Mouse (Mus musculus): Measurements from ENCODE around the gene Eya2.
A peak's percentile ranks its signal among the peaks of the same experiment; 100 is the strongest.

The Eya2 gene

DNA sequence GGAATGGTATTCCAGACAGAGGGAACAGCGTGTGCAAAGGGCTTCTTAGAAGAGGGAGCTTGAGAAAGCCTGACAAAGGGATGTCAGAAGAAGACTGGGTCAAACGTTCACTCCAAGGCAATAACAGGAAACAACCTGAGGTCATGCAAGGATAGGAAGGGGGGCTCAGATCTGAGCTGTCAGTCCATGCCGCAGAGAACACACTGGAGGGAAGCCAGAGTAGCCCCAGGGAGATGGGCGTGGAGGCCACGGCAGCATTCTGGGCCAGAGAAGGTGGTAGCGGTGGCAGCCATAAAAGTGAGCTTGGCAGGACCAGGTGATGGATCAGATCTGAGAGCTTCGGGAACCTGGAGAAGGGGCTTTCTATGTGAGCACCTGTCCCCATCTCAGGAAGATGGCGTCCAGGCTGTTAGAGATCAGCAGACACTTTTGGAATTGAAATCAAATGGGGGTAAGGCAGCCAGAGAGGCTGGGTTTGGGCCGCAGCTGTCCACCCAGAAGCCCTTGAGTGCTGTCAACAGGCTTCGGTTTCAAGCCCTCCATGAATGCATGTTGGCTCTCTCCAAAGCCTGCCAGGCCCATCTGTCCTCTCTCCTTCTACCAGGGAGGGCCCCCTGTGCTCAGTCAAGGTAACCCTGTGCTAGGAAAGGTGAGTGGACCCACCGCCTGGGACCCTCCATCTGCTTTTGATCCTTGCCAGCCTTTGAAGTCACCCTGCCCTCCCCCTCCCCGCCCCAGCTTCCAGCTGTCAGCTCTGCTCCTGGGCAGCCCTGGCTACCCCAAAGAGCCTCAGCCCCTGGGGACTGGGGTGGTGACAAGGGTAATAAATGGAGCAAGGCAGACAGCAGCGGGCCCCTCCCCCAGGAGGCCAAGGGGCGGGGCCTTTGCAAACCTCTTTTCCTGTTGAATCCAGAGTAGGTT is 58.4 kb downstream of the Eya2 start:
- DNase-seq = peak; percentile 29

DNA sequence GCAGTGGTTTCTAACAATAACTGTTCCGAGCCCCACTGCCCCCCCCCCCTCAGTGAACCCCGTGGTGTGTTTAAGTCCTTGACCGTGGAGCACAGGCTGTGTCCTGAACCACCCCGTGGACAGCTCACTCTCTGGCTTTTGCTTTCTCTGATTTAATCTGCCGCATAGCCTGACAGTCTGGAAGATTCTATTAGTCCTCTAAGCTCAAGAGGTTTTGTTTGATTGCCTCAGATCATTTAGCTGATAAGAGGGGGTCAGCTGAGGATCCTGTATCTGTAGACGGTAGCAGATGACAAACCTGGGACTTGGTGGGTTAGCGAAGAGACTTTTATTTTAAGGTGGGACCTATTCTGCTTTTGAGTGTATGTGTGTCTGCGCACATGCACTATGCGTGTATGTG is 59.3 kb downstream of the Eya2 start:
- DNase-seq = no peak

DNA sequence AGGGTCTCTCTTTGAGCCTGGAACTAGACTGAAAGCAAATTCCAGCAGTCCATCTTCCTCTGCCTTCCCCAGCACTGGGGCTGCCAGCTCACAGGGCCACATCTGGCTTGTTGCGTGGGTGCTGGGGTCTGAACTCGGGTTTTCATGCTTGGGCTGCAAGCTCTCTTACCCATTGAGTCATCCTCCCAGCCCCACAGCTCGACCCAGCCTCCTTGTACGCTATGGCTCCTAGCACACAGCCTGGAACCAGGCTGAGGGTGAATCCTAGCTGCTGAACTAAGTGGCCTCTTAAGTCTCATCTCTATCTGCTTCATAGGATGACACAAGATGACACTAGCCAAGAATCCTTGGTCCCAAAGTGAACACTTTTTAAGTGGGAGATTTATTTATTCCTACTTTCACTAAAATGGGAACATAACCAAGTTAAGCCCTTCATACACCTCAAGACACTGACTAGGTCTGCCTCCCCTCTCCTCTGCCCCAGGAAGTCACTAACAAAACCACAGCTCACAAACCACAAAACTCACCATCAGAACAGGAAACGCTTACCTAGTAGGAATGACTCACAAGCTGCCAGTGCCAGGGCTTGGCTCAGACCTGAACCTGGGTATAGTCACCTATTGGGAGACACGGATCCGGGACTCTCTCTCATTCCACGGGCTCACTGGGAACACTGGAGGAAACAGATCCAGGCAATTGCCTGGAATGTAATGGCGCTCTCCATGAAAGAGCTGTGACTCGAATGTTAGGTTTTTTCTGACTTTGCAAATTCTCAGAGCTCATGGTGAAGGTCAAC is 60.1 kb downstream of the Eya2 start:
- DNase-seq = no peak

DNA sequence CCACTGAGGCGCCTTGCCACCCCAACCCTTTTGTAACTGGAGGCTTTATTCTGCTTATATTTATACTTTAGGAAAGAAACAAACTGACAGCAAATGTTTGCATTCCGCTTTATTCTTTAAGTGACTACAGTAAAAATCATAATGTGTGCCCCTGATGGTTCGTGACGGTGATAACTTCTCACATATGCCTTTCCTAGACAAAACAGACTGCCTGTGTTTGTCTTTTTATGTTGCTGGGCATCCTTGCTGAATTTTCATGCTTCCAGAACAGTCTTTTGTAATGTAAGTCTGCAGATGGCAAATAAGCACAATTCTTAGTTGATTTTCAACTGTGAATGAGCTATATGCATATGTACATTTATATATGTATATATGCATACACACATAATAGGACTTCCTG is 61.7 kb downstream of the Eya2 start:
- no peak for DNase-seq

DNA sequence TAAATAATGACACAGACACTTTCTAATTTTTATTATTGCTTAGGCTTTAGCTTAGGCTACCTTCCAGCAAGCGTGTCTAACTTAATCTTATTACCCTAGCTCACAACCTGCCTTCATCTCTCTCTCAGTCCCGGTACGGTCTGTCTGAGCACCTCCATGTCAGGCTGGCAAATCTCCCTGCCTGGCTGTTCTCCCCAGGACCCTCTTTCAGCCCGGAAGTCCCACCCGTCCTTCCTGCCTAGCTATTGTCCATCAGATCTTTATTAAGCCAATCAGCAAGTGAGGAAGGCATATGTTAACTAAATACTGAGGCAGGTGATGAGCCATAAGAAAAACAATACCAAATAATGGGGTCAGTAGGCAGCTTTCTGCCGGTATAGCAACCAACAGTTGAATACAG is 62.1 kb downstream of the Eya2 start:
- DNase-seq = no peak

DNA sequence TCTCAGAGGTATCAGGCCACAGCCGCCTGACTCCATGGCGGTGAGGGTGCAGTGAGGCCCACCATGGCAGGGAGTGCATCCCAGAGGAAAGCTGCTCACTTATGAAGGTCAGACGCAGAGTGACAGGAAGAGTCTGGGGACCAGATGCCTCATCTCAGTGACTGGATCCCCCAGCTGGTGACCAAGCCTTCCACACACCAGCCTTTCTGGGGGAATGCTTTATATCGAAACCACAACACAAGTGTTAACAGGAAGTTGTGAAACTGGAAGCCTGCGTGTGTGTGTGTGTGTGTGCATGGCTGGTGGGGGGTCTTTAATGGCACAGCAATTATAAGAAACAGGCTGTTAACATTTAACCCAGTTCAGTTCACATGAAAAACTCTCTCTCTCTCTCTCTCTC is 64.7 kb downstream of the Eya2 start:
- no peak for DNase-seq

DNA sequence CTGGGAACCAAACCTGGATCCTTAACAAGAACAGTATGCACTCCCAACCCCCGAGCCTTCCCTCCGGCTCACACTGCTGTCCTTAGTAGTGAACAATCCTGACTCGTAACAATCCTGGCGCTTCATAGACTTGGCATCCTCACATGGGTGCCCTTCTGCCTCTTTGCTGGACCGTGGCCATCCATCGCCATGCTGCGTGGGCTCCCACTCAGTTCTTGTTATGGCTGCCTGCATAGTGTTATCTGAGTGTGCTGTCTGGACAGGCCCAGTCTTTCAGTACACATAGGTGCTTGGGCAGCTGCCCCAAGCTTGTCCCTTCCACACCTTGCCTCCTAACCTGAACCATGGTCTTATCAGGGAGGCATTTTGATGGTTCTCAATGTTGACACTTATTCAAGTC is 68.4 kb downstream of the Eya2 start:
- DNase-seq = no peak

DNA sequence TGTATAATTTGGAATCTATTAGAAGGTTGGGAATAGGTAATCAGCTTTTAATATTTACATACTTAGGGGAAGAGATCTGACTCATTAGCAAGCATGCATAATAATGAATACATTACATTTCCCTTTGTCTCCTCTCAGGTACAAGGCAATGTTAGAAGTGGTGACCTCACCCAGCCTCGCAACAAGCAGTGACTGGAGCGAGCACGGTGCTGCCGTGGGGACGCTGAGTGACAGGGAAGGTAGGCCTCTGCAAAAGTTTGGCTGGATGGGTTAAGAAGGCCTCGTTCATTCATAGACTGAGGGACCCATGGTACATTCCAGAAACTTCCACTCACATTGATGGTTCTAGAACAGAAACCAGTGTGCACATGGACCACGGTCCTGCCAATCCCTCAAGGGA is 69.8 kb downstream of the Eya2 start:
- DNase-seq = no peak

DNA sequence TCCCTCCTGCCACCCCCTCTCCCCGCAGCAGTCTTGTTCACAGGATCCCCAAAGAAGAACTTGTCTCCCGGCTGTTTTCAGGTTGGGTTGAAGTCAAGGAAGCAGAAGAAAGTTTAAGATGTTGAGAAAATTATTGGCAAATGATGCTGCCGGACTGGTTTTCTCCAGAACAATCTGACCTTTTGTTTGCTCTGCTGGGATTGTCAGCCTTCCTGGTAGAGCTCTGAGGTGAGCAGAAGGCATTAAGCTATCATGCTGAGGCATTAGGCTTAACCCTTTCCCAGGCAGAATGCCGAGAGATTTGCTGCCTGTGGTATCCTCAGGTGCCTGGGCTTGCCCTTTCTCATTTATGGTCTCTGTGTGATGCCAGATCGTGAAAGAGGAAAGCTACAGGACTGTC is 70.3 kb downstream of the Eya2 start:
- no peak for DNase-seq

DNA sequence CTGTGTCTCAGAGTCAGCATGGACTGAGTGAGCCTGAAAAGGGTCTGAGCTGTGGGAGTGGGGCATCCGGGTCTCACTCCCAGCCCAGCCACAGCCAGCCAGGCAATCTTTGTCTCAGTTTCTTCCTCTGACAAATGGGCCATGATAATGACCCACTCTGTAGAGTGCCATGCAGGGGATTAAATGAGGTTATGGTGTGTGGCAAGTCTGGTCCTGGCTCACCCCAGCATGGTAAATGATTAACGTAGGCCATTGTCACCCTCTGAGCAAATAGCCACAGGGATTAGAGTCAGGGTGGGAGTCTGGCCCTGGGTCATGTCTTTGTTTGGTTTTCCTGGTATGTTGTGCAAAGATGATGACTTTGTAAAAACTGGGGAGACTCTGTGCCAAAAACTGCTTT is 72.3 kb downstream of the Eya2 start:
- DNase-seq = no peak

DNA sequence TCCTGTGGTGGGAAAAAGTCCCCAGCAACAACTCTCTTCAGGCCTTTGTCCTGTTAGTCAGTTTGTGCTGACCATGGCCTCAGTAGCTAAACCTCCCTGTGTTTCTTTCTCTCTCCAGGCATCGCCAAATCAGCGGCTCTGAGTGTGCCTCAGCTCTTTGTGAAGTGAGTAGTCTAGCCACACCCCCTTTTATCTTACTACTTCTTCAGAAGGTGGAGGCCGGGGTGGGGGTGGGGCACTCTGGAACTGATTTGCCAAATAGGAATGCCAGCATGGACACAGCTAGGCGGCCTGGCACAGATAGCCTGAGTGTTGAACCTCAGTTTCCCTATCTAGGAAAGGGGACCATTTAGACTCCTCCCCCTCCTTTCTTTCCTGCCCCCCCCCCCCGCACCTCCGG is 87.9 kb downstream of the Eya2 start:
- no peak for DNase-seq

DNA sequence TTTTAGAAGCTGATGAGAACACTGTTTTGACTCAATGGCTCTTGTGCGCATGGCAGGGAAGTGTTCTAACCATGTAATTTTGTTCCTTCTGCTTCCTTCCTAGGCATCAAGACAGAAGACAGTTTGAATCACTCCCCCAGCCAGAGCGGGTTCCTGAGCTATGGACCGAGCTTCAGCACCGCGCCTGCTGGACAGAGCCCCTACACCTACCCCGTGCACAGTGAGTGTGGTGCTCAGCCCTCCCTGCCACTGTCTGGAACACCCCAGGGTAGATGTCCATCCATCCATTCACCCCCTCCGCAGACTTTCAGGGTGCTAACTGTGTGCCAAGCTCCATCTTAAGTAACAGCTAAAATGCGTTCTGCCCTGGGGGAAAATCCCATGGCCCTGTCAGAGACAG is 92.7 kb downstream of the Eya2 start:
- no peak for DNase-seq

DNA sequence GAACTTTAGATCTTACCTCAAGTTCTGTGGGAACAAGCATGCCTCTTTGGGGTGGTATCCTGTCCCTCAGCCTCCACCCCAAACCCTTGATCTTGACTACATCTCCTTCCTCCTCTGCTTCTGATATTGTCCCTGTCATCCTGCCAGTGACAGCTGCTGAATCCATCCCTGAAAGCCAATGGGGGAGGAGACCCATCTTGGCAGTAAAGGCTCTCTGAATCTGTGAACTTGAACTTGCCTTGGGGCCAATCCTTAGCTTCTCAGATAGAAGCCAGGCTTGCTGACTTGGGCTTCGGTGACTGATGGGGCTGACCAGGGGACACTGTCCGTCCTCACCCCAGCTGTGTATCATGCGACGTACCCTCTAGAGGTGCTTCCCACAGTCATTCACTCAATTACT is 94.1 kb downstream of the Eya2 start:
- DNase-seq = no peak

DNA sequence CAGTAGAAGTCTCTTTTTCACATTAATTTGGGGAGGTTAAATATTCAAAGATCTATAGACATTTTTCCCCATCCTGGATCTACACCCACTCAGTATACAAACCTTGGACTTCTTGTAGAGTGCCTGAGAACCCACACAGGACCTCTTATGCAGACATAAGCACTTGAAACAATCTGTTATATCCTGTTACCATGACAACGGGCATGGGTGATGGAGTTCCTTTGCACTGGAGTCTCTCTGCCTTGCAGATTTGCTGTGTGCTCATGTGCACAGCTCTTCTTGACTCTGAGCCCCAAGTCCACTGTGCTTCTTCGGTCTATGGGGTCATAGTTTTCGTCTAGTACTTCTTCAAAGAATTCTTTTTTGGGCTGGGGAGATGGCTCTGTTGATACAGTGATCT is 96.2 kb downstream of the Eya2 start:
- no peak for DNase-seq

DNA sequence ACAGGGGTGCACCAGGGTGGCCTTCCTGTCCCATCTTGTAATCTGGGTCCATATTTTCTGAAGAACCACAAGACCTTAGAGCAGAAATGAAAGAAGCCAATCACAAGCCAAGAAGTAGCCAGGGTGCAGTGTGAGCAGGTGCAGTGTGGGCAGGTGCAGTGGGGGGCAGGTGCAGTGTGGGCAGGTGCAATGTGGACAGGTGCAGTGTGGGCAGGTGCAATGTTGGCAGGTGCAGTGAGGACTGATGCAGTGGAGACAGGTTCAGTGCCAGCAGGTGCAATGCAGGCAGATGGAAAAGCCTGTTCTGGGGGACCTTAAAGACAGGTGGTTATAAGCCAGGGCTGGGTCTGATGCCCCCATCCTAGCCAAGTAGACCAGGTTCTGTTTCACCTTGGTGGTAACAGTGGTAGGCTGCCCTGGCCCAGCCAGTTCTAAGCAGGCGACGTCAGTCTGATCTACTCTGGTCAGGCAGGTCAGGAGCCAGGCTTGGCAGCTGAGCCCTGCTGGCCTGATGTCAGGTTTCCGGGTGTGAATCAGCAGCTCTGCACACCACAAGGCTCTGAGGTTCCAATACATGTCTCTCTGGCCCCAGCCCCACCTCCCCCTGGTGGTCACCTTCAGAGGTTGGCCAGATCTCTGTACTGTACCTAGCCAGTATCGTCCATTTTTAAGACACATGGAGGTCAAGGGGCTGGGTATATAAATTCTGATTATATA is 98.3 kb downstream of the Eya2 start:
- peak; percentile 66 for DNase-seq

DNA sequence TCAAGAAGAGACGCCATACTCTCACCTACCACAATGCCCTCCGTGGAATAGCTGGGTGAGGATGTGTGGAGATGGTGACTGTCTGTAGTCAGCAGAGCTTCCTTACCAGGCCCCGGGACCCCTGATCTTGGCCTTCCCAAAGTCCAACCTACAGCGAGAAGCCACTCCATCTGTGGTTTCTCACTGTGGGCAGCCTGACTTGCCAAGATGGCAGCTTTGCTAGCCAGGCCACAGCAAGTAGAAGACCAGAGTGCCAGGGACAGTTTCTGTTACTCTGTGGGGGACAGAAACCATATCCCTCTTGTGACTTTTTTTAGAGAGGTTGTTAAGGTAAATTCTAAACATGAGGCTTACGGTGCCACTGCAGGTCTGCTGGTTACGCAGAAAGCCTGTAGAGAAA is 99.9 kb downstream of the Eya2 start:
- DNase-seq = no peak

DNA sequence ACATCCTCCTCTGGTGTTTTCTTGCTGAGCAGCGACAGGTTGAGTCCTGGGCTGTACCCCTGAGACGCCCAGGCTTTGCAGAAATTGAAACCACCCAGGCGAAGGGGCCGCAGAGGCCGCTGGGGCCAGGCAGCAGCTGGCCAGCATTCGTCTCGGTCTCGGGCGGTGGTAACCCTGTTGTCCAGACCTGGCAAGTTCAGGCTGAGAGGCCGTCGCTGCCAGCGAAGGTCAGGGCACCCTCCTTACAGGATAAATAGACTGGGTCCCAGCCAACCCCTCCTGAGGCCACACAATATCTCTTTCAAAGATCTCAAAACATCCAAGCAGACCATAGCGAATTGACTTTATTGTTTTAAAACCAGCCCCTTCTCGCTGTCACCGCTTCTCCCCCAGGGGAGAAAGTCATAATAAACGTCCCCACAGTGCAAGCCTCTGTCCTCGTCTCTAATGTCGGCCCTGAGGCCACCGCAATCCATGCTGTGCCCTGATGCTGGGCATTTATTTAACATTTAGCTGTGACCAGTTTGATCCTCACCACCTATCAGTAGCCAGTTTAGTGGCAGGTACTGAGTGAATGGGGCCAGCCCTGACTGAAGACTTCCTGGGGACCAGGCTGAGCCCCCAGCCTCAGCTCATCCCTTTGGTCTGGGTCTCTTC is 105.5 kb downstream of the Eya2 start:
- DNase-seq = no peak

DNA sequence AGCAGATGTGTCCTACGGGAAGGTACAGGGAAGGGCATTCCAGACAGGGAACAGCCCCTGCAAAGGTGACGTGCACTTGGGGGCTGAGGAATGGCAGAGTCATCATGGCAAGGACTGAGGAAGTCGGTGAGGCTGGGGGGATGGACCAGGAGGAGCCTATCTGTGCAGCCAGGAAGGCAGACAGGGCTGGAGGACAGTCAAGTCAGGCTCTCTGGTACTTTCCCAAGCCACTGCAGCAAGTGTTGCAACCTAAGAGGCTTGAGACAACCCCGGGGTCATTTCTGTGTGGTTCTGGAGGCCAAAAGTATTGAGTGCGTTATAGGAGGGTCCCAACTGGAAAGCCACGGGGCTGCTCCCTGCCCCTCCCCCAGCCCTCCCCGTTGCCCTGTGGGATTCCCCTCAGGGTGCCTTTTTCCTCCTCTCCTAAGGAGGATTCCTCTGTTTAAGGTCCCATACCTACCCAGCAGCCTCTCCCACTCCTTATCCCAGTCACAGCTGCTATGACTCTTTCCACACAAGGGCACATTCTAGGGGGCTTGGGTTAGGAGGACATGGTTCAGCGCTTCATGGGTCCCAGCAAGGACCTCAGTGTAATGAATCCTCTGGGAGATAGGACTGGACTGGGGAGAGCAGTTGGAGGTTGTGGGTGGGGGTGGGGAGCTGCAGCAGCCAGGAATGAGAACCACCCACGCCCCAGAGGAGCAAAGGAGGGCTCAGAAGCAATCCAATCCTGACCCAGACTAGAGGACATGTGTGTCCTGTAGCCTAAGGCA is 108.4 kb downstream of the Eya2 start:
- DNase-seq = no peak

DNA sequence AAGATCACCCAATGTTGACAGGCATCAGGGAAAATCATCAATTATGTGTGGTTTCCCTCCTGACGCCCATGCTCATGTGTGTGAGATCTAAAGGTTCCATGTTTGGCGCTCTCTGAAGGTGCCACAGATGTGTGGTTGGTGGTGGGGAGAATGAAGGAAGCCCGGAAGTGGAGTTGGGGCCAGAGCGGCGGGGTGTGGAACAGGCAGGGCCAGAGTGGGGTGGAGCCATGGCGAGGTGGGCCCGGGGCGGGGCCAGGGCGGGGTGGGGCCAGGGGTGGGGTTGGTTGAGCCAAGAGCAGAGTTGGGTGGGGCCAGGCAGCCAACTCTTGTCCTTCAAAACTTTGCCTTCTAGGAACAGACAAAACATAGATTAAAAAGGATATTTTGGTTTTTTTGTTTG is 113.4 kb downstream of the Eya2 start:
- DNase-seq = no peak

DNA sequence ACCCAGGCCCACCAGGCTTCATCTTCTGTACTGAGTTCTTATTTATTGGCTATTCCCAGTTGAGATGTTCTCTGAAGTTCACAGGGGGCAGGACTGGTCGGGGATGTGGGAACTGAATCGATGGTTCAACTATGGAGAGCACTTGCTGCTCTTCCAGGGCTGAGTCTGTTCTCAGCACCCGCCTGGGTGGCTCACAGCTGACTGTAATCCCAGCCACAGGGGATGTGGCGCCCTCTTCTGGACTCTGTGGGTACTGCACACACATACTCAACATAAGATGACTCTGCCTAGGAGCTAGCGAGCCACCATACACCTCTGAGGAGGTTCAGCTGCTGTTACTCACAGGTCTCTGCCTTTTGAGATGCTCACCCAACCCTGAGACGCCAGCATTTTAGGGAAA is 121.9 kb downstream of the Eya2 start:
- no peak for DNase-seq

DNA sequence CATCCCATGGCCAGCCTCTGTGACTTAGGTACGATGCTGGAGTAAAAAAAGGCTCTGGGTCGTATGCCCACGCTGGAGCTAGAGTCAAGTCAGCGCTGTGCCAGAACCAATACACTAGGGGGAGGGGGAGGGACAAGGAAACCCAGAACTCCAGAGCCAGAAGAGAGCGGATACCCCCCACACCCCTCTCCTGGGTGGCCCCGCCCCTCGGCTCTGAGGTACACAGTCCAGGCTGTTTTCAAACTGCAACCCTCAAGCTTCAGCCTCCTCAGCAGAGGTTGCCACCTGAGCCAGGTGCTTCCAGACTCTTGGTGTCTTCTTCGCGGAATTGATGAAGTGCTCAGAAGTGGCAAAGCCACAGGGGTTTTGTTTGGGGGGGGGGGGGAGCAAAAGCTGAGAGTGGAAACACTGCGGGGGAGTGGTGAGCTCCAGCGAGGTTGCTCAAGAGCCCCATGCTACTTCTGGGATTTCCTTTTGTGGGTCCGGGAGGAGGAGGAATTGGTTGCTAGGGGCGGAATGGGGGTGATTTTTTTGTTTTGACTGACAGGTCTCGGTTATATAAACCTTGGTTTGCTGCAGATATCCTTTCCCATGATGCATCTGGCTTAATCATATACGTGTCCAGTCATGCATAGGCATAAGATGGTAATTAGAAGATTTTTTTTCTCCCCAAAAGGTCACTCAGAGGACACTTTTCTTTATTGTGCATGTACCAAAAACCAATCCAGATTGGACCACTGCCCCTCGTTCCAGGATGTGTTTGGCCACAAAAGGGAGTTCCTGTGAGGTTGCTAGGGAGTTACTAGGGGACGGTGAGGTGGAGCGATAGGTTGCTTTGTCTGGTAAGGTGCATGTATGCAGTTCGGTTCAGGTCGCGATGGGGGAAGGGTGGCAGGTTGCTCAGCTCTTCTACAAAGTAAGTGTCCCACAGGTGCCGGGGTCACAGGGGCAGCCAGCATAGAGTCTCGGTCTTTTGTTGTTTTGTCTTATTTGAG is 122.6 kb downstream of the Eya2 start:
- DNase-seq = no peak
